Mouse (Mus musculus) kidney, embryonic 16.5 days (tissue): Measurements from ENCODE around the gene Tex50. TPM values are rescaled to one million over a fixed set of nuclear protein-coding genes. Genes with fewer than 3 reads are reported as not detected.
A peak's percentile ranks its signal among the peaks of the same experiment; 100 is the strongest.
"Not testable (repeated sequence)": the region's sequence is repeated elsewhere in the genome, so short reads cannot be mapped to it uniquely, and the experiment has no call there.

Experiments
- ATAC-seq: fragments of 200-750 bp; cut with Nextera tagmentation; 2 replicates; pipeline ENCODE4 v1.8.0; 2017; ENCODE audit warnings: moderate TSS enrichment; ENCODE audit not compliant: low FRiP score, low TSS enrichment
- H3K27ac ChIP-seq: fragments of 300-500 bp; sonication (generic); 2 replicates; pipeline ENCODE4 v1.5.1; 2014; ENCODE audit warnings: low read length
- H3K27me3 ChIP-seq: fragments of 300-500 bp; sonication (generic); 2 replicates; pipeline ENCODE4 v1.6.1; 2014; ENCODE audit warnings: low read length, control low read depth, mixed read lengths; ENCODE audit not compliant: insufficient read depth
- H3K36me3 ChIP-seq: fragments of 300-500 bp; sonication (generic); 2 replicates; pipeline ENCODE4 v1.6.1; 2014; ENCODE audit warnings: low read length, control low read depth, mixed read lengths; ENCODE audit not compliant: insufficient read depth
- H3K4me1 ChIP-seq: fragments of 300-500 bp; sonication (generic); 2 replicates; pipeline ENCODE4 v1.6.1; 2014; ENCODE audit warnings: low read length, control low read depth, mixed read lengths; ENCODE audit not compliant: insufficient read depth
- H3K4me2 ChIP-seq: fragments of 300-500 bp; sonication (generic); replicated peaks from 2 replicates; pipeline ENCODE4 v1.6.1; 2014; ENCODE audit warnings: low read depth, low read length
- H3K4me3 ChIP-seq: fragments of 300-500 bp; sonication (generic); 2 replicates; pipeline ENCODE4 v1.5.1; 2014; ENCODE audit warnings: mild to moderate bottlenecking, low read length
- H3K9ac ChIP-seq: fragments of 300-500 bp; sonication (generic); replicated peaks from 2 replicates; pipeline ENCODE4 v1.6.1; 2014; ENCODE audit warnings: low read length
- H3K9me3 ChIP-seq: fragments of 300-500 bp; sonication (generic); 2 replicates; pipeline ENCODE4 v1.6.1; 2016; ENCODE audit warnings: low read length, control low read depth
- WGBS: fragments of 180-500 bp; shearing (Covaris S2); extraction: QIAGEN DNeasy Blood & Tissue Kit; methylation state at CpG from one replicate; pipeline ENCODE4 v1.1.7; 2014; 5-methylcytosine and 5-hydroxymethylcytosine counted together
- polyA plus RNA-seq: library from polyadenylated mRNA; unstranded; fragments of >200 nt; fragmentation: Nextera tagmentation; extraction: Ambion mirVana; gene quantifications from 2 replicates; pipeline ENCODE4 v1.2.1, GENCODE M21; 2015

Gene Tex50
- polyA plus RNA-seq, 1 experiment from 2014 or later, result 0.35 TPM

DNA sequence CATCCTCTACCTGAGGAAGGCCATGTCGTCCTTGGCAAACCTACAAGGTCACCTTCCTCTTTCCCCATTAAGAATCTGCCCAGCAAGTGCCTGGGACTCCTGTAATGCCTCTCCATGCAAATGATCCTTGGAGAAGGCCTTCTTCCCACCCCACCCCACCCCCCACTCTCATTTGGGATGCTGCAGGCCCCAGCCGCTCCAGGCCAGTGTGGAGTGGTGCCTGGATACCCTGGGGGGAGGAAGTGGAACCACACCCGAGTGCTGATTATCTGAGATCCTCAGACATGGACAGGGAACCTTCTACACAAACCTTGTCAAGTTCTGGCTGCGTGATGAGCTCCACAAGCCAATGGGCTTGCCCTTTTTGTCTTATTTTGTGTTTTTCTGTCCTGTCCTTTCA is 1.2 kb upstream of the Tex50 start:
- Histone ChIP-seq H3K27ac (no peak overlapping the region), H3K4me1 (no peaks in the 10 kb centered on the region), H3K4me3 (no peak overlapping the region), H3K27me3 (no peaks in the 10 kb centered on the region), H3K9me3 (no peaks in the 10 kb centered on the region), H3K9ac (no peak overlapping the region), H3K4me2 (no peak overlapping the region), H3K36me3 (no peaks in the 10 kb centered on the region)
- 67% methylated on average over 4 of the region's 4 CpGs for WGBS
- no peak for ATAC-seq

DNA sequence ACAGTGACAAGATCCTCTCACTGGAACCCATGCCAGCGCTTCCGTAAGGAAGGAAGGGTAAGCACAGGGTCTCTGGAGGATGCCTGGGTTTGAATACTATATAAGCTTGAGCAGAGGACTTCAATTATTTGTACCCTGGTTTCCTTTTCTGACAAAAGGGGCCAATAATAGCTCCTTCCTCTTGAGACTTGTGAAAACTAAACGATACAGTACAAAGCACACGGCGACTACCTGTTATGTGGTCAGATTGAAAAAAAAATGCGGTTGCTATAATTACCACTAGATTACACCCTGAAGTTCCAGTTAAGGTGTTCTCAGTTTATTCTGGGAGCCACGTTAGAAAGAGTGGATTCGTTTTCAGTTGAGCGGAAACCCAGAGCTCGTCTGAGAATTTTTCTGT is 2.6 kb downstream of the Tex50 start:
- Histone ChIP-seq H3K4me1 (no peaks in the 10 kb centered on the region), H3K36me3 (no peaks in the 10 kb centered on the region), H3K4me2 (no peak overlapping the region), H3K27me3 (no peaks in the 10 kb centered on the region), H3K27ac (no peak overlapping the region), H3K9me3 (no peaks in the 10 kb centered on the region), H3K9ac (no peak overlapping the region), H3K4me3 (no peak overlapping the region)
- WGBS, result 85% methylated on average over 10 of the region's 10 CpGs
- no peak for ATAC-seq

DNA sequence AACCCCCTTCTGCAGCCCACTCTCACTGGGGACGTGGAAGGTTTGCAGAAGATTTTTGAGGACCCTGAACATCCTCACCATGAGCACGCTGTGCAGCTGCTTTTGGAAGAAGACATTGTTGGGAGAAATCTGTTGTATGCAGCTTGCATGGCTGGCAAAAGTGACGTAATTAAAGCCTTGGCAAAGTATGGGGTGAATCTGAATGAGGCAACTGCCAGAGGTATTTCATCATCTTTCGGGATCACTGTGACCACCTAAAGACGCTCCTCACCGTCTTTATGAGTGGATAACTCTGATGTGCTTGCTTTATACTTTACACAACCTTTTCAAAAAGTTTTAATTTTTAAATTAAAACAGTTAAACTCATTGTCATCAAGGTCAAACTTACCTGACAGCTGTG is 8.0 kb downstream of the Tex50 start:
- 0 out of 2 replicates have a peak, but pooled peaks cover 4% of the 10 kb centered on the region for H3K4me1 ChIP-seq
- H3K4me3 ChIP-seq, result no peak overlapping the region
- no peak overlapping the region for H3K27ac ChIP-seq
- WGBS, result 67% methylated on average over 6 of the region's 6 CpGs
- no peaks in the 10 kb centered on the region for H3K36me3 ChIP-seq
- no peaks in the 10 kb centered on the region for H3K27me3 ChIP-seq
- no peak overlapping the region for H3K9ac ChIP-seq
- 0 out of 2 replicates have a peak overlapping the region, but pooled peaks have one; percentile 2 for H3K4me2 ChIP-seq
- no peaks in the 10 kb centered on the region for H3K9me3 ChIP-seq
- no peak for ATAC-seq

DNA sequence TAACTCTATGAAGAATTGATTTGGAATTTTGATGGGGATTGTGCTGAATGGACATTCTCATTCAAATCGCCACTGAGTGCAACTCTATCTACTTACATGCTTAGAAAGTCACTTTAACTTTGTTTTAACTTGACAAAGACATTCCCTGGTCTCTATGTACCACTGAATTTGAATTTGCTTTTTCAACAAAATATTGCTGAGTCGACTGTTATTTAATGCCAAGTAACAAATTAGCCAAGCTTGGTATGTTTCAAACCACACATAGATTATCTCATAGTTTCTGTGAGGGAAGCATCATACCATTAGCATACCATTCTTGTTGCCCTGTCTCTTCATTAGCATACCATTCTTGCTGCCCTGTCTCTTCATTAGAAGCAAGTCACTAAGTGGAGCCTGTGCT is 11.2 kb downstream of the Tex50 start:
- Histone ChIP-seq H3K36me3 (no peaks in the 10 kb centered on the region), H3K27ac (no peak overlapping the region), H3K4me1 (0 out of 2 replicates have a peak, but pooled peaks cover 4% of the 10 kb centered on the region), H3K4me3 (no peak overlapping the region), H3K9ac (no peak overlapping the region), H3K4me2 (no peak overlapping the region), H3K9me3 (no peaks in the 10 kb centered on the region), H3K27me3 (no peaks in the 10 kb centered on the region)
- WGBS, result 76% methylated on average over 2 of the region's 2 CpGs
- no peak for ATAC-seq

DNA sequence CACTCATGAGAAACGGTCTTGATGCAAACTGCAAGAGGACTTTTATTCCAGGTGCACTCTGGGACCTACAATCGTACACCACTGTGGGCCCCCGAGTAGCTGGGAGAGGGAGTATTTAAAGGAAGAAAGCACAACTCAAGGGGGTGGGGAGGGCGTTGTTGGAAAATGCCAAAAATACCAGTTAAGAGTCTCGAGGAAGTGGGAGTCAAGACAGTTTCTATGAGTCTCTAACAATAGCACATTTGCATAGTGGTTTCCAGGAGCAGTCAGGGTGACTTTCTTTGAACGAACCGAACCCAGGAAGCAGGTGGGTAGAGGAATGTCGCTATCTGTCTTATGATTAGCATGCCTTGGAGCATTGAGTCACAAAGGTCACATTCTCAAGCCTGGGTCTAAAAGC is 13.5 kb downstream of the Tex50 start:
- H3K4me3 ChIP-seq, H3K27ac ChIP-seq, H3K4me1 ChIP-seq, H3K27me3 ChIP-seq, H3K4me2 ChIP-seq, H3K9ac ChIP-seq, H3K36me3 ChIP-seq, H3K9me3 ChIP-seq, ATAC-seq: not testable (repeated sequence)
- 76% methylated on average over 8 of the region's 8 CpGs for WGBS

DNA sequence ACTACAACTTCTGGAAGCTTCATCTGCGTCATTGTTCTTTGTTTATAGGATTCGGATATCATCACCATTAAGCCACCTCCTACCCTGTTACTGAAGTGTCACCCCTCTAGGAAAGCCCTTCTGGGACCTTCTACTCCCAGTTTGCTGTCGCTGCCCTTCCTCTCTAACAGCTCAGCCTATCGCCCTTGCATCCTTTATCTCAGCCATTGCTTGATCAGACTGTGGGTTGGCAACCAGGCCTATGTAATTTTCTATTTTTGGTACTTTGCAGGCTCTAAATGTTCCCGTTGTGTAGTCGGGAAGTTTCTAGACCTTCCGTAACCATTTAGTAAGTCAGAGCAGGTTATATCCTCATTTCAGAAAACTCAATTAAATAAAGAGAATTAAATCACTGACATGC is 15.9 kb downstream of the Tex50 start:
- Histone ChIP-seq H3K27ac (no peak overlapping the region), H3K4me2 (peak overlapping the region; percentile 83; the same call in 1 of the 2 replicates), H3K9ac (no peak overlapping the region), H3K9me3 (no peaks in the 10 kb centered on the region), H3K36me3 (no peaks in the 10 kb centered on the region), H3K4me1 (0 out of 2 replicates have a peak, but pooled peaks cover 5% of the 10 kb centered on the region), H3K4me3 (no peak overlapping the region; the same call in 1 of the 2 replicates), H3K27me3 (no peaks in the 10 kb centered on the region)
- 85% methylated on average over 7 of the region's 7 CpGs for WGBS
- ATAC-seq, result no peak

DNA sequence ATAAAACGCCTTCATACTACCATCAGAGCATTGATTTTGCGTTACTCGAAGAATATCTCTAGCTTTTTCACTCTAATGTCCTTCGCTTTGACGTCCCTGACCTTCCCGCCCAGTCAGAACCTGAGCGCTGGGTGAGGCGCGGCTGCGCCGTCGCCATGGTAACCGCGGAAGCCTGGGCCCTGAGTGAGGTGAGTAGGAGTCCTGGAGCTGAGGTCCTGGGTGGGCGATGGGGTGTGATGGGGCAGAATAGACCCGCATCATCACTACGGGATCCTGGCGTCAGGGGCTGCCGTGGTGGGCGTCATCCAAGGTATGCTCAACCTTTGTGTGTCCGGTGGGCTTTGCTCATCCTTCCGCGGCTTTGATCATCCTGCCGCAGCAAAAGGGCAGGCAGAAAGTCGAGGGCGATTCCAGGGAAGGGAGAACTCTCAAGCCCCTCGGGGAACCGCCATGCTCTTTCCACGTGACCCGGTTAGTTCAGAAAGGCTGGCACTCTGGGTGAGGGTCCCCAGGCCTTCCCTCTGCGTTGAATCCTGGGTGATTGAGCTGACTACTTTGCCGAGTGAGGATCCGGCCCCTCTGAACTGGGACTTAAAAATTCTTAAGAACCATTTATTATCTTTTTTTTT is 16.5 kb downstream of the Tex50 start, which contains the start of gene Ankrd45:
Gene Ankrd45, plus strand, starts transcription at position 161 of the 629 bp plus-strand sequence.
- no peaks in the 10 kb centered on the region for H3K9me3 ChIP-seq
- ATAC-seq, result peak; percentile 97
- no peak within 1 kb of the TSS for H3K27ac ChIP-seq
- WGBS, result 3% methylated on average over 33 of the region's 33 CpGs
- peak within 1 kb of the TSS; percentile 53 for H3K4me3 ChIP-seq
- H3K9ac ChIP-seq, result peak within 1 kb of the TSS; percentile 64
- H3K27me3 ChIP-seq, result no peaks in the 10 kb centered on the region
- peak within 1 kb of the TSS; percentile 83 for H3K4me2 ChIP-seq
- H3K36me3 ChIP-seq, result no peaks in the 10 kb centered on the region
- H3K4me1 ChIP-seq, result 0 out of 2 replicates have a peak, but pooled peaks cover 5% of the 10 kb centered on the region

DNA sequence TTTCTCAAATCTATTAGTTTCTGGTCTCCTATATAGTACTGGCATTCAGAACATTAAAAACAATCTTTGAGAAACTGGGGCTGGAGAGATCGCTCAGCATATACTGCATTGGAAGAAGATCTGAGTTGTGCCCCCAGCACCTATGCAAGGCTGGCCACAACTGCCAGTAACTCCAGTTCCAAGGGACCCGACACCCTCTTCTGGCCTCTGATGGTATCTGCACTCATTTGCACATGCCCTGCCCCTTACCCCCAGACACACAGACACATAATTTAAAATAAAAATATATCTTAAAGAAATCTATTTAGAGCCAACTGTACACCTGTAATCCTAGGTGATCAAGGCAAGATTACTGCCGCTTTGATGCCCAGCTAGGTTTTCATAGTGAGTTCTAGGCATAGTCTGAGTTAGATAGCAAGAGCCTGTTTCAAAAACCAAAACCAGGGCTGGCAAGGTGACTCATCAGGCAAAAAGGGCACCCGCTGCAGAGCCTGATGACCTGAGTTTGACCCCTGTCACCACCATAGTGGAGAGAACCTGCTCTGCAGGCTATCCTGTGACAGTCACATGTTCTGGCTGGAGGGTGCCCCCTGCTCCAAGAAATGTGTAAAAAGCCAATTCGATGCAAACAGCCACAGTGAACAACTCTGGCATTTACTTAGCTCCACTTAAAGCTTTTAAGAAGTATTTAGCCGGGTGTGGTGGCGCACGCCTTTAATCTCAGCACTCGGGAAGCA is 18.9 kb downstream of the Tex50 start:
- Histone ChIP-seq H3K9me3 (no peaks in the 10 kb centered on the region), H3K27me3 (no peaks in the 10 kb centered on the region), H3K4me1 (0 out of 2 replicates have a peak, but pooled peaks cover 5% of the 10 kb centered on the region), H3K36me3 (no peaks in the 10 kb centered on the region), H3K27ac (no peak overlapping the region), H3K9ac (no peak overlapping the region), H3K4me3 (no peak overlapping the region), H3K4me2 (no peak overlapping the region)
- ATAC-seq, result no peak
- 82% methylated on average over 9 of the region's 9 CpGs for WGBS

DNA sequence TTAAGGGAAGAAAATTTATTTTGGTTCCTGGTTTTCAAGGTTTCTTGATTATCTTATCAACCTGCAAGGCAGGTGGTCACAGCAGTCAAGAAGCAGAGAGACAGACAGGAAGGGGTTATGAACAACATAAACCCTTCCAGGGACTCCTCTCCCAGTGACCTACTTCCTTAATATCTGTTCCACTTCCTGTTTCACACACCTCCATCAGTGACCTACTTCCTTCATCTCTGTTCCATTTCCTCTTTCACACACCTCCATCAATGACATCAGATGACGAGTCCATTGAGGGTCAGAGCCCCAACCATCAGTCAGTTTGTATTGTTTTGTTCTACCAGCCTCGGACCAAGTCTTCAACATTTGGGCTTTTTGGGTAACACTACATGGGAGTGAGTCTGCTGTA is 19.6 kb downstream of the Tex50 start:
- no peaks in the 10 kb centered on the region for H3K9me3 ChIP-seq
- no peak overlapping the region for H3K9ac ChIP-seq
- no peak overlapping the region for H3K4me2 ChIP-seq
- H3K27me3 ChIP-seq, result no peaks in the 10 kb centered on the region
- no peak overlapping the region for H3K27ac ChIP-seq
- H3K4me3 ChIP-seq, result no peak overlapping the region
- WGBS, result 85% methylated on average over 2 of the region's 2 CpGs
- ATAC-seq, result no peak
- H3K36me3 ChIP-seq, result no peaks in the 10 kb centered on the region
- H3K4me1 ChIP-seq, result 0 out of 2 replicates have a peak, but pooled peaks cover 5% of the 10 kb centered on the region
